Mouse (Mus musculus): ENCODE data around the gene Xrra1. TPM values are rescaled to one million over a fixed set of nuclear protein-coding genes. Genes with fewer than 3 reads are reported as not detected.

The Xrra1 gene
- polyA plus RNA-seq, 1 experiment = 268 TPM

DNA sequence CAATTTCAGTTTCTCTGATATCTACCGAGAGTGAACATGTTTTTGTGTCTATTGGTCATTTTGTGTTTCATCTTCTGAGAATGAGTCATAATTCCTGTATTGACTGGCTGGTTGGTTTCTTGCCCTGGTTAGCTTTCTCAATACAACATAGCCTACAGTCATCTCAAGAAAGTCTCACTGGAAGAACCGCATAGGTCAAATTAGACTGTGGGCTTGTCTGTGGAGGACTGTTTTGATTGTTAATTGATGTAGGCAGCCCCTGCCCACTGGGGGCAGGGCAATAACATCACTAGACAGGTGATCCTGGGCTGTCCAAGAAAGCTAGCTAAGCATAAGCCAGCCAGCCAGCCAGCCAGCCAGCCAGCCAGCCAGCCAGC, 25.1 kb upstream of the Xrra1 start:
- no peaks in the 10 kb centered on the region for H3K27me3 ChIP-seq (ENCODE audit: control insufficient read depth, insufficient read depth, low read length)
- H3K36me3 ChIP-seq (ENCODE audit: control insufficient read depth, insufficient read depth, low read length) = no peaks in the 10 kb centered on the region
- no peak overlapping the region for H3K27ac ChIP-seq (ENCODE audit: control insufficient read depth, insufficient read depth, low read depth, low read length)
- TF ChIP-seq POLR2A (IDR thresholded peaks at IDR 0.05; ENCODE audit: control insufficient read depth, low read depth, low read length) = no peak
- TF ChIP-seq CTCF (IDR thresholded peaks at IDR 0.05; ENCODE audit: control insufficient read depth, insufficient read depth, insufficient replicate concordance, low read depth, low read length) = no peak
- H3K4me3 ChIP-seq (ENCODE audit: control insufficient read depth, low read depth, low read length) = no peak overlapping the region
- no peaks in the 10 kb centered on the region for H3K4me1 ChIP-seq (ENCODE audit: control insufficient read depth, insufficient read depth, low read length)

DNA sequence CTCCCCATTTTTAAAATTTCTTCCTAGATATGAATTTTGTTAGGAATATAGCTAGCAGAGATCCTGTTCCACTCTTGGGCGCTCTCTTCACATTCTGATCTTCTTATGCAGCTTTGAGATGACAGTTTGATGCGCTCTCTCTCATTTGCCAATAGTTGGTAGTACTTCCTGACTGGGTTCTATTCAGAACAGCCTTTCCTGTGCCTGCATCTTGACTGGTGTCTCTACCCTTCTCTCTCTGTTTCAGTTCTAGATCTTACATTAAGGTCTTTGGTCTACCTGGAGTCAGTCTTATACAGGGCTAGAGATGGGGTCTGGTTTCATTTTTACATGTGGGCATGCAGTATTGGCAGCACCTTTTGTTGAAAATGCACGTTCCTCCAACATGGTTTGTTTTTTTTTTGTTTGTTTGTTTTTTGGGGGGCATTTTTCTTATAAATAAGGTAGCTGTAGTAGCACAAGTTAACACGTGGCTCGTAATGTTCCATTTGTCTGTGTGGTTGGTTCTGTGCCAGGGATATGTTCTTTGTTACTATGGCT, 24.5 kb upstream of the Xrra1 start:
- Histone ChIP-seq H3K27me3 (ENCODE audit: control insufficient read depth, insufficient read depth, low read length) (no peaks in the 10 kb centered on the region), H3K4me1 (ENCODE audit: control insufficient read depth, insufficient read depth, low read length) (no peaks in the 10 kb centered on the region), H3K36me3 (ENCODE audit: control insufficient read depth, insufficient read depth, low read length) (no peaks in the 10 kb centered on the region), H3K27ac (ENCODE audit: control insufficient read depth, insufficient read depth, low read depth, low read length) (no peak overlapping the region), H3K4me3 (ENCODE audit: control insufficient read depth, low read depth, low read length) (no peak overlapping the region)
- no peak for TF ChIP-seq CTCF (IDR thresholded peaks at IDR 0.05; ENCODE audit: control insufficient read depth, insufficient read depth, insufficient replicate concordance, low read depth, low read length)
- TF ChIP-seq POLR2A (IDR thresholded peaks at IDR 0.05; ENCODE audit: control insufficient read depth, low read depth, low read length) = no peak

DNA sequence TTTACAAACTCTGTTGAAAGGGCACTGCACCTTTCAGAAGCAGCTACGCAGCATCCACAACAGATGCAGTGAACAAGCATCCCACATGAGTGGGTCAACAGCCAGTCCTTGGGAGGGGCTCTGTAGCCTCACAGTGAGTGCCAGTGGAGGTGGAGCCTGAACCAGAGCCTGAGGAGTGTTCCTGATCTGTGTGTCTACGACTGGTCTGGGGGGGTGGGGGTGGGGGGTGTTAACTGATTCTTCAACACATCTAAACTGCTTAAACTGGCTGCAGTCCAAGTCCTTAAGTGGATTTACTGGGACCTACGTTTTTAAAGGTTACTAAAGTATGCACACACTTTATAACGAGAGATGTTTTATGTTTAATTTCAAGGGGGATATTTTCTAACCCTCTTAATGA, 22.1 kb upstream of the Xrra1 start:
- Histone ChIP-seq H3K36me3 (ENCODE audit: control insufficient read depth, insufficient read depth, low read length) (peaks cover 2% of the 10 kb centered on the region; the same call in 1 of the 2 replicates), H3K27ac (ENCODE audit: control insufficient read depth, insufficient read depth, low read depth, low read length) (no peak overlapping the region), H3K4me3 (ENCODE audit: control insufficient read depth, low read depth, low read length) (no peak overlapping the region), H3K27me3 (ENCODE audit: control insufficient read depth, insufficient read depth, low read length) (no peaks in the 10 kb centered on the region), H3K4me1 (ENCODE audit: control insufficient read depth, insufficient read depth, low read length) (no peaks in the 10 kb centered on the region)
- no peak for TF ChIP-seq POLR2A (IDR thresholded peaks at IDR 0.05; ENCODE audit: control insufficient read depth, low read depth, low read length)
- TF ChIP-seq CTCF (IDR thresholded peaks at IDR 0.05; ENCODE audit: control insufficient read depth, insufficient read depth, insufficient replicate concordance, low read depth, low read length) = no peak

DNA sequence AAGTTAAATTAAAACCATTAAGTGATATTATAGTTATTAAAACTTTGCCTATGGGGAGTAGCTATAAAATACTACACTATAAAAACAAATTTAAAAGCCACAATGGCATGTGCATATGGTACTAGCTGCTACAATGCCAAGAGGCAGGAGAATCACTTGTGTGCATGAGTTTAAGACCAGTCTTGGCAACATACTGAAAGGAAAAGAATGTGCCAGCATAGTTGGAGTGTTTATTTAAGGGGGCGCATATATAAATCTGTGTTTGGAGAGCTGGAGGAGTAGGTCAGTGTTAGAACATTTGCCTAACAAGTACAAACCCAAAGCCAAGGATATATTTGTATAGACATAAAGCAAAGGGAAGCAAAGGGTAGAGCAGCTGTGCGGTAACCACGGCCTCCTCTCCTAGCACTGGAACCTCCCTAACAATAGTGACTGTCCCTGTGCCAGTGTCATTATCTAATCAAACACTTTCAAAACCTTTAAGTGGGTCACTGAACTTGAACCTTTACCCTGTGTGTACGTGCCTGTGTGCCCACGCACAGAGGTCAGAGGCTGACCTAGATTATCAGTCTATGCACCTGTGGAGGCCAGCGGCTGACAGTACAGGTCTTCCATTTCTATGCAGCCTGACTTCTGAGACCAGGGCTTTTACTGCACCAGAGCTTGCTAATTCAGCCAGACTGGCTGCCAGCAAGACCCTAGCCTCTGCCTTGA, 21.4 kb upstream of the Xrra1 start:
- TF ChIP-seq CTCF (IDR thresholded peaks at IDR 0.05; ENCODE audit: control insufficient read depth, insufficient read depth, insufficient replicate concordance, low read depth, low read length) (no peak), POLR2A (IDR thresholded peaks at IDR 0.05; ENCODE audit: control insufficient read depth, low read depth, low read length) (no peak)
- Histone ChIP-seq H3K36me3 (ENCODE audit: control insufficient read depth, insufficient read depth, low read length) (peaks cover 2% of the 10 kb centered on the region; the same call in 1 of the 2 replicates), H3K4me3 (ENCODE audit: control insufficient read depth, low read depth, low read length) (no peak overlapping the region), H3K27ac (ENCODE audit: control insufficient read depth, insufficient read depth, low read depth, low read length) (no peak overlapping the region), H3K27me3 (ENCODE audit: control insufficient read depth, insufficient read depth, low read length) (no peaks in the 10 kb centered on the region), H3K4me1 (ENCODE audit: control insufficient read depth, insufficient read depth, low read length) (no peaks in the 10 kb centered on the region)

DNA sequence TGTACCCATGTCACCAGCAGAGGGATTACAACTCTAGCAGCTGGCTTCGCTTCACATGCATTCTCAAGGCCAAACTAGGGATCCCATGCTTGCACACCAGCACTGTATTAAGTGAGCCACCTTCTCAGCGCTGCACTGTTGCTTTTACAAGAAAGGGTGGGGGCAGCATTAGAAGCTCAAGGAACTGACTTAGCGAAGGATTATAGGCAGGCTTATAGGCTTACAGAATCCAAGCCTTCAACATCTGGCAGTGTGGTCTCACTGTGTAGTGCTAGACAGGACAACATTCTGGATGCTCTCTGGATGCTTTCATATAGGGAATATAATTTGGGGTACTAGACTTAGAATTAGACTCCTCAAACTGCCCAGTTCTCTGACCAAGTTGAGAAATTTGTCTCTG, 20.7 kb upstream of the Xrra1 start:
- no peak overlapping the region for H3K27ac ChIP-seq (ENCODE audit: control insufficient read depth, insufficient read depth, low read depth, low read length)
- H3K27me3 ChIP-seq (ENCODE audit: control insufficient read depth, insufficient read depth, low read length) = no peaks in the 10 kb centered on the region
- TF ChIP-seq POLR2A (IDR thresholded peaks at IDR 0.05; ENCODE audit: control insufficient read depth, low read depth, low read length) (no peak), CTCF (IDR thresholded peaks at IDR 0.05; ENCODE audit: control insufficient read depth, insufficient read depth, insufficient replicate concordance, low read depth, low read length) (no peak; the same call in 1 of the 2 replicates)
- H3K36me3 ChIP-seq (ENCODE audit: control insufficient read depth, insufficient read depth, low read length) = peaks cover 2% of the 10 kb centered on the region
- no peaks in the 10 kb centered on the region for H3K4me1 ChIP-seq (ENCODE audit: control insufficient read depth, insufficient read depth, low read length)
- no peak overlapping the region for H3K4me3 ChIP-seq (ENCODE audit: control insufficient read depth, low read depth, low read length)

DNA sequence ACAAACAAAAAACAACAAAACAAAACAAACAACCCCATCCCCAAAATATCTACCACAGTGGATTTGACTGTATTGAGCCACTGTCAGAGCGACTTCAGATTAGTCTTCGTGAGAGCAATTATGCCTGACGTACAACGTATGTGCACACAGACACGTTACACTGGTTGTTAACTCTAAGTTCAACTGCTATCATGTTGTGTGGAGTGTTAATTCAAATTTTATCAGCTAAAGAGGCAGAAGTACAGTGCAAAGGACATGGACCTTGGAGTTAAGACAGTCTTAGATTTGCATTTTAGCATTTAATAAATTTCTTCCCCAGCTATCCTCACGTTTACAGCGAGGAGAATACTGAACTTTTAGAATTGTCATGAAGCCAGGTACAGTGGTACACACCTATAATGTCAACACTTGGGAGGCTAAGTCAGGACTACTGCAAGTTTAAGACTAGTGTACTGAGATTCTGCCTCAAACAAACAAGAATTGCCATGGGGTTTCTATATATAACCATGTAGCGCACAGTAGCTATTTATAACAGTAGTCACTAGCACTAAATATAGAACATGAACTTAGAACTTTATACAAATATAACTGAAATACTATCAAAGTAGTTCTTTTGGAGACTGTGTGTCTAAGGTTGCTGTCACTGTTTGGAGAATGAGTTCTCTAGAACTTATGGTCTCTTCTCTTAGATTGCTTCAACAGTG, 13.2 kb upstream of the Xrra1 start:
- Histone ChIP-seq H3K36me3 (ENCODE audit: control insufficient read depth, insufficient read depth, low read length) (peaks cover 2% of the 10 kb centered on the region), H3K4me3 (ENCODE audit: control insufficient read depth, low read depth, low read length) (no peak overlapping the region), H3K27me3 (ENCODE audit: control insufficient read depth, insufficient read depth, low read length) (no peaks in the 10 kb centered on the region), H3K27ac (ENCODE audit: control insufficient read depth, insufficient read depth, low read depth, low read length) (no peak overlapping the region), H3K4me1 (ENCODE audit: control insufficient read depth, insufficient read depth, low read length) (no peaks in the 10 kb centered on the region)
- TF ChIP-seq POLR2A (IDR thresholded peaks at IDR 0.05; ENCODE audit: control insufficient read depth, low read depth, low read length) (no peak), CTCF (IDR thresholded peaks at IDR 0.05; ENCODE audit: control insufficient read depth, insufficient read depth, insufficient replicate concordance, low read depth, low read length) (no peak)

DNA sequence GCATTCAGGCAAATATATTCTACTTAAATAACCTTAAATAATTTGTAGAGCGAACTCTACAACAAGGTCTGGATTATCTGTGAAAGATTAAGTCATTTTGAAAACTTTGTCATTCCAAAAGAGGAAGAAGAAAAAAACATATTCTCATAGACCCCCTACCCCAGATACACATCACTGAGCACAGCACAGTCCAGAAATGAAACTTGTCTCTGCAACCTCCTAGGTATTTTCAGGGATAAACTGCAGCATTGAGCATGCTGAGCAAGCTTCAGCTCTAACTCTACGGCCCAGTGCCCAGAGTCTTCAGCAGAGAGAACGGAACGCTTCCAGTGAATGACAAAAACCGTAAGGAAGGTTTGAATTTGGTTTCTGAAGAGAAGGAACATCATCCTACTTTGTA, 8.4 kb upstream of the Xrra1 start:
- Histone ChIP-seq H3K27ac (ENCODE audit: control insufficient read depth, insufficient read depth, low read depth, low read length) (no peak overlapping the region), H3K27me3 (ENCODE audit: control insufficient read depth, insufficient read depth, low read length) (no peaks in the 10 kb centered on the region), H3K4me1 (ENCODE audit: control insufficient read depth, insufficient read depth, low read length) (no peaks in the 10 kb centered on the region), H3K36me3 (ENCODE audit: control insufficient read depth, insufficient read depth, low read length) (no peaks in the 10 kb centered on the region; the same call in none of the 2 replicates), H3K4me3 (ENCODE audit: control insufficient read depth, low read depth, low read length) (no peak overlapping the region)
- no peak for TF ChIP-seq POLR2A (IDR thresholded peaks at IDR 0.05; ENCODE audit: control insufficient read depth, low read depth, low read length)
- TF ChIP-seq CTCF (IDR thresholded peaks at IDR 0.05; ENCODE audit: control insufficient read depth, insufficient read depth, insufficient replicate concordance, low read depth, low read length) = no peak
